Mouse (Mus musculus) megakaryocyte progenitor cell, adult 5-6 weeks (primary cell): ENCODE results near the gene Lamc1. TPM values are rescaled to one million over a fixed set of nuclear protein-coding genes. Genes with fewer than 3 reads are reported as not detected.

Source experiments
- ATAC-seq: replicated peaks from 2 replicates; pipeline ENCODE4 v1.8.0; 2016; ENCODE audit warnings: mild to moderate bottlenecking, moderate TSS enrichment, inconsistent platforms; ENCODE audit not compliant: poor library complexity
- total RNA-seq, 2 experiments: library from RNA; stranded (forward) in 1 of 2; stranded (reverse) in 1 of 2; fragments of 157-497, 149-512 nt in 1 of 2; fragments of 200-1000 nt in 1 of 2; gene quantifications; 2 replicates each; pipeline versions ENCODE4 v1.2.3 to v1.2.4; 2015 to 2017

Lamc1 gene
- total RNA-seq, 2 experiments from 2014 or later, result 2.2 to 4.4 TPM

- no peak for ATAC-seq
Observed at GRCm38 (mm10) chr1:153267730-153268129, 64.9 kb downstream of the Lamc1 start.

- ATAC-seq, result no peak
Observed at GRCm38 (mm10) chr1:153266891-153267290, 65.7 kb downstream of the Lamc1 start.

GRCm38 (mm10) chr1:153265579-153265978 lies 67.0 kb downstream of the Lamc1 start:
- no peak for ATAC-seq

- ATAC-seq, result no peak
Observed at GRCm38 (mm10) chr1:153265066-153265465, 67.5 kb downstream of the Lamc1 start.

GRCm38 (mm10) chr1:153259752-153260300 lies 72.8 kb downstream of the Lamc1 start:
- no peak for ATAC-seq

- ATAC-seq, result 0 out of 2 replicates have a peak, but pooled peaks have one; percentile 34
Observed at GRCm38 (mm10) chr1:153252540-153253210, 79.9 kb downstream of the Lamc1 start.

- no peak for ATAC-seq
Observed at GRCm38 (mm10) chr1:153251590-153252206, 80.9 kb downstream of the Lamc1 start.

GRCm38 (mm10) chr1:153241346-153241745 lies 91.2 kb downstream of the Lamc1 start:
- no peak for ATAC-seq

GRCm38 (mm10) chr1:153235576-153235975 lies 97.0 kb downstream of the Lamc1 start:
- no peak for ATAC-seq

- ATAC-seq, result no peak
Observed at GRCm38 (mm10) chr1:153231681-153232080, 100.9 kb downstream of the Lamc1 start.

- ATAC-seq, result no peak
Observed at GRCm38 (mm10) chr1:153227916-153228315, 104.7 kb downstream of the Lamc1 start.

GRCm38 (mm10) chr1:153227096-153227495 lies 105.5 kb downstream of the Lamc1 start:
- ATAC-seq, result no peak

- no peak for ATAC-seq
Observed at GRCm38 (mm10) chr1:153225786-153226725, 106.5 kb downstream of the Lamc1 start.

GRCm38 (mm10) chr1:153224331-153224730 lies 108.3 kb downstream of the Lamc1 start:
- ATAC-seq, result no peak

- ATAC-seq, result no peak
Observed at GRCm38 (mm10) chr1:153219376-153219775, 113.2 kb downstream of the Lamc1 start.

- ATAC-seq, result no peak
Observed at GRCm38 (mm10) chr1:153216516-153216915, 116.1 kb downstream of the Lamc1 start.

GRCm38 (mm10) chr1:153215676-153216075 lies 116.9 kb downstream of the Lamc1 start:
- ATAC-seq, result no peak

- ATAC-seq, result no peak
Observed at GRCm38 (mm10) chr1:153210992-153211391, 121.6 kb downstream of the Lamc1 start.

- no peak for ATAC-seq
Observed at GRCm38 (mm10) chr1:153210198-153210597, 122.4 kb downstream of the Lamc1 start.

GRCm38 (mm10) chr1:153202195-153202594 lies 130.4 kb downstream of the Lamc1 start:
- ATAC-seq, result no peak

- no peak for ATAC-seq
Observed at GRCm38 (mm10) chr1:153201448-153201847, 131.1 kb downstream of the Lamc1 start.
